Mouse (Mus musculus) forebrain, embryonic 11.5 days (tissue): ENCODE measurements at regions not wholly inside any gene's neighbourhood (a gene's known extent, or its start where the extent isn't known, plus 50 kb on each side); places are given as distances from the start of the nearest gene placed in this dataset.

Source experiments
- ATAC-seq: fragments of 200-750 bp; cut with Nextera tagmentation; replicated peaks from 2 replicates; pipeline ENCODE4 v1.8.0; 2017; ENCODE audit warnings: moderate TSS enrichment; ENCODE audit not compliant: low FRiP score
- DNase-seq: peaks from one replicate; pipeline ENCODE4 v3.0.0-alpha.2; 2017; ENCODE audit warnings: low spot score
- H3K27ac ChIP-seq: fragments of 300-500 bp; sonication (generic); 2 replicates; pipeline ENCODE4 v1.5.1; 2014; ENCODE audit warnings: low read depth, low read length
- H3K27me3 ChIP-seq: fragments of 300-500 bp; sonication (generic); 2 replicates; pipeline ENCODE4 v1.6.1; 2014; ENCODE audit warnings: mild to moderate bottlenecking, low read length, mixed read lengths; ENCODE audit not compliant: control insufficient read depth, insufficient read depth
- H3K36me3 ChIP-seq: fragments of 300-500 bp; sonication (generic); 2 replicates; pipeline ENCODE4 v1.6.1; 2014; ENCODE audit warnings: mild to moderate bottlenecking, low read length, moderate library complexity, mixed read lengths; ENCODE audit not compliant: control insufficient read depth, insufficient read depth
- H3K4me1 ChIP-seq: fragments of 300-500 bp; sonication (generic); replicated peaks from 2 replicates; pipeline ENCODE4 v1.6.1; 2014; ENCODE audit warnings: low read length, mixed read lengths; ENCODE audit not compliant: control insufficient read depth, insufficient read depth
- H3K4me2 ChIP-seq: fragments of 300-500 bp; sonication (generic); 2 replicates; pipeline ENCODE4 v1.6.1; 2014; ENCODE audit warnings: low read depth, mild to moderate bottlenecking, low read length, moderate library complexity, mixed read lengths; ENCODE audit not compliant: severe bottlenecking
- H3K4me3 ChIP-seq: fragments of 300-500 bp; sonication (generic); 2 replicates; pipeline ENCODE4 v1.5.1; 2014; ENCODE audit warnings: low read depth, low read length
- H3K9ac ChIP-seq: fragments of 300-500 bp; sonication (generic); 2 replicates; pipeline ENCODE4 v1.6.1; 2014; ENCODE audit warnings: low read length
- H3K9me3 ChIP-seq: fragments of 300-500 bp; sonication (generic); 2 replicates; pipeline ENCODE4 v1.6.1; 2016; ENCODE audit warnings: low read length, mixed read lengths; ENCODE audit not compliant: control insufficient read depth
- WGBS: fragments of 180-500 bp; shearing (Covaris S2); extraction: QIAGEN DNeasy Blood & Tissue Kit; methylation state at CpG from one replicate; pipeline ENCODE4 v1.1.7; 2014; 5-methylcytosine and 5-hydroxymethylcytosine counted together

DNA sequence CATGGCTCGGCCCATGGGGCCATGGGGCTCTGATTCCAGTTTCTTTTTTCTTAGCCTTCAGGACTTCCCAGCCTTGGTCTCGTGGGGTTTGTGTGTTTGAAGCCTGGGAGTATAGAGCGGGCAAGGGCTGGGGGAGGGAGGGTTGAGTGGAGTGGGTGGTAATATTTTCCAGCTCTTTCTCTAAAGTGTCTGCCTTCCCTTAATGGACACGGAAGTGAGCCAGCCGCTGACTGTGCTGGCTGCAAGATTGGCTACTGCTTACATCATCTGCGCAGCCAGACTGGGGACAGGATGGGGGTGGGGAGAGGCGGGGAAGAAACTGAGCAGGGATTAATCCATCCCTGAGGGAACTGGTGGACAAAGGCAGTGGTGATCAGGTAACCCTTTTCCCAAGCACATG, 52.3 kb downstream of the Tnp1 start:
- Histone ChIP-seq H3K27ac (0 out of 2 replicates have a peak overlapping the region, but pooled peaks have one; percentile 31), H3K9me3 (no peaks in the 10 kb centered on the region), H3K4me2 (no peak overlapping the region), H3K4me1 (0 out of 2 replicates have a peak, but pooled peaks cover 2% of the 10 kb centered on the region), H3K27me3 (no peaks in the 10 kb centered on the region), H3K9ac (no peak overlapping the region; the same call in 1 of the 2 replicates), H3K36me3 (no peaks in the 10 kb centered on the region), H3K4me3 (no peak overlapping the region)
- DNase-seq (peak; percentile 53), ATAC-seq (peak; percentile 64)
- 26% methylated on average over 7 of the region's 7 CpGs for WGBS

DNA sequence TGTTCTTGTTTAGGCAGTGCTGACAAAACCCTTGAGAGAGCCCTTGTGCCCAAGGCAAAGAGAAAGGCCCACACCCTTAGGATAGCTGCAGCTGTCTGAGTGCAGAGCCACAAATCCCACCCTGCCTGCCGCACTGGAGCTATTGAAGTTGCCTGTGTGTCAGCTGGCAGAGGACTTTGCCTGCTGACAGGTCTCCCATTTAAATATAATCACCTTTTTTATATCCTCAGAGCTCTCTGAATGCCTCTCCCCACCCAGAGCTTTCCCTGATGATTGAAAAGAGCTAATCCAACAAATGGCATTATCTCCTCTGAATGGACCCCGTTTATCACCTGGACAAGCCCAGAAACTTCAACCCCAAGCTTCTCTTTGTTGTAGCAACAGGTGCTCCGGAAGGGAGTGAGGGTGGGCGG, 55.5 kb downstream of the Tnp1 start:
- DNase-seq: no peak
- no peak overlapping the region for H3K27ac ChIP-seq

DNA sequence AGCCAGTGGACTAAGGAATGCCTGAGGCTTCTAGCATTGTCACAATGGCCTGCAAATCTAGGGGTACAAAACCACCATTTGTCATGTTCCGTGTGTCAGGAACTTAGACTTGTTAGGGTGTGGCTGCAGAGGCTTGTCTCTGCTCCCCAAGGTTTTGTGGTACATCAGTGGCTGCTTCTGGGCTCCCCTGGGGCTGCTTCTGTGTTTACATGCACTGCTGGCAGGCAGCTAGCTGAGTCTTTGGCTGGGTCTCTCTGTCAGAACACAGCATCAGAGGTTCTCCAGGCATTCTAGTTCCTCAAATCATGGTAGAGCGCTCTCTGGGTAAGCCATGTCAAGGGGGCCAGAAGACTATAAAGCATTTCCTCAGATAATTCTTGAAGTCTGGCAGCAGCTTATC, 60.3 kb downstream of the Tnp1 start:
- DNase-seq (no peak), ATAC-seq (no peak)
- 98% methylated on average over 2 of the region's 2 CpGs for WGBS
- H3K9me3 ChIP-seq: no peaks in the 10 kb centered on the region
- H3K4me3 ChIP-seq: no peak overlapping the region
- no peaks in the 10 kb centered on the region for H3K4me1 ChIP-seq
- H3K36me3 ChIP-seq: no peaks in the 10 kb centered on the region
- H3K27ac ChIP-seq: no peak overlapping the region
- H3K27me3 ChIP-seq: no peaks in the 10 kb centered on the region
- H3K9ac ChIP-seq: no peak overlapping the region
- no peak overlapping the region for H3K4me2 ChIP-seq

More for the DNA sequence above, 55.5 kb downstream of the Tnp1 start:
- Histone ChIP-seq H3K4me1 (0 out of 2 replicates have a peak, but pooled peaks cover 2% of the 10 kb centered on the region), H3K4me2 (no peak overlapping the region), H3K4me3 (no peak overlapping the region), H3K9ac (no peak overlapping the region), H3K9me3 (no peaks in the 10 kb centered on the region), H3K36me3 (no peaks in the 10 kb centered on the region), H3K27me3 (no peaks in the 10 kb centered on the region)
- 11% methylated on average over 4 of the region's 4 CpGs for WGBS
- no peak for ATAC-seq

DNA sequence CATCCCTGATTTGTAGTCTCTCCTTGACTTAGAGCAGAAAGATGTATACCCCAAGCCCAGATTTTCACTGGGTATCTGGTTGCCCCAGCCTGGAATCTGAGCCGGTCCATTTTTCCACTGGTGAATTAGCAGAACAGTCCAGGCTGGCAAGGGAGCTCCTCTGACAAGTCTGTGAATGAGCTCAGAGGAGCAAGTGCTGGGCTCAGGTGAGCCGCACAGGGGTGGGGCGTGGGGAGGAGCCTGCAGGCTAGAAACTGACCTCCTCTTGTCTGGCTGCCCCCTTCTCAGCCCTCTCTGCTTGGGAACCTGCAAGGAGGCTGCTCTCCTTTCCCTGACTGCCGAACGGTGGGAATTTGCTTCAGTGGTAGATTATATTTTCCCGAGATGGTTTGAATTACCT, 62.8 kb downstream of the Tnp1 start:
- 49% methylated on average over 6 of the region's 6 CpGs for WGBS
- H3K4me1 ChIP-seq: no peaks in the 10 kb centered on the region
- DNase-seq (no peak), ATAC-seq (no peak)
- H3K9ac ChIP-seq: no peak overlapping the region
- H3K27me3 ChIP-seq: no peaks in the 10 kb centered on the region
- no peaks in the 10 kb centered on the region for H3K36me3 ChIP-seq
- H3K4me3 ChIP-seq: no peak overlapping the region
- no peak overlapping the region for H3K4me2 ChIP-seq
- H3K27ac ChIP-seq: no peak overlapping the region
- no peaks in the 10 kb centered on the region for H3K9me3 ChIP-seq

DNA sequence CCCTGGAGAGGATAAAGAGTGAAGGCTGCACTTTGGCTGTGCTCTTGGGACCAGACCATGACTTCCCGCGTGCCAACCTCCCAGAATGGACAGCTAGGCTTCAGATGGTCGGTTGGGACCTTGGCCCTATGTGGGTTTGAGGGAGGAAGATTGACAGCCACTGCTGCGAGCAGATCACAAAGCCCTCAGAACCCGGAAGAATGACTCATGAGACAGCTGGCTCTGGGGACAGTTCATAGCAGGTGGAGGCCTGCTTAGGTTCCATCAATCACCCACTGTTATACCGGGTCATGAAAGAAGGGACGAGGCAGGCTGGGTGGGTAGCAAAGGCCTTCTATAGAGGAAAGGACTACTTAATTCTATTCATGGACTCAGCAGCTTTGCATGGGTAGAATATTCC, 63.9 kb downstream of the Tnp1 start:
- WGBS: 85% methylated on average over 7 of the region's 7 CpGs
- Histone ChIP-seq H3K4me2 (no peak overlapping the region), H3K27ac (no peak overlapping the region), H3K4me1 (no peaks in the 10 kb centered on the region), H3K9ac (no peak overlapping the region), H3K9me3 (no peaks in the 10 kb centered on the region), H3K27me3 (no peaks in the 10 kb centered on the region), H3K36me3 (no peaks in the 10 kb centered on the region), H3K4me3 (no peak overlapping the region)
- DNase-seq: no peak
- ATAC-seq: no peak

DNA sequence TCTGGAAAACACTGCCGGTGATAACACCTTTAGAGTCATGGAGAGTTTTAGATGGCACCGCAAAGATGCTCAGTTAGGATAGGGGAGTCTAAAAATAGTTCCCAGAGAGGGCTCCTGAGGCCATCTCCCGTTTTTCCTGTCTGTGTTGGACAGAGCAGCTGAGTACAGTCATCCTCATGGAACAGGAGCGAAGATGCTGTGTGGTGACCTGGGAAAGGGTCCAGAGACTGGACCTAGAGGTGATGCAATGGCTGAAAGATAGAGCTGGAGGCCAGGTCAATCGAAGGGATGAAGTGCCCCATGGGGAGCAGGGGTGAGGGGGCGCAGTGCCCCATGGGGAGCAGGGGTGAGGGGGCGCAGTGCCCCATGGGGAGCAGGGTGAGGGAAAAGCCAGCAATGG, 64.3 kb downstream of the Tnp1 start:
- H3K9me3 ChIP-seq: no peaks in the 10 kb centered on the region
- H3K36me3 ChIP-seq: no peaks in the 10 kb centered on the region
- WGBS: 85% methylated on average over 7 of the region's 7 CpGs
- no peaks in the 10 kb centered on the region for H3K4me1 ChIP-seq
- ATAC-seq: no peak
- H3K4me3 ChIP-seq: no peak overlapping the region
- H3K27ac ChIP-seq: no peak overlapping the region
- H3K4me2 ChIP-seq: no peak overlapping the region
- H3K9ac ChIP-seq: no peak overlapping the region
- DNase-seq: no peak
- no peaks in the 10 kb centered on the region for H3K27me3 ChIP-seq

DNA sequence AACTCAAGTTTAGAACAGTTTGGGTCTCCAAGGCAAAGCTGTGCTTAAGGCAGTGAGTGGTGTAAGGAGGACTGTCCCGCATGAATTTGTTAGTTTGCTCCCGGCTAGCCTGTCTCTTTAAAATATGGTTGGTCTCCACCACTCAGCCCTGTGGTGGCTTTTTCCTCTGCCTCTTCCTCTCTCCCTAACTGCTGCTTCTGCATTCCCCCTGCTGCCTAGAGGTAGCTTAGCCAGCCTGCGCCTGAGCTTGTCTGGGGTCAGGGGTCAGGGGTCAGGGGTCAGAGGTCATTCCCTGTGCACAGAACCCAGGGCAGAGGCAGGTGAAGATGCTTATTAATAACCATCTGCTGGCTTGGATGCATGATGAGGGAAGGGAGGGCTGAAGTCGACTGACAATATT, 69.5 kb downstream of the Tnp1 start:
- no peaks in the 10 kb centered on the region for H3K36me3 ChIP-seq
- H3K4me1 ChIP-seq: peaks cover 10% of the 10 kb centered on the region
- H3K27me3 ChIP-seq: no peaks in the 10 kb centered on the region
- H3K9me3 ChIP-seq: no peaks in the 10 kb centered on the region
- WGBS: 29% methylated on average over 4 of the region's 4 CpGs
- no peak overlapping the region for H3K4me2 ChIP-seq
- H3K27ac ChIP-seq: no peak overlapping the region
- ATAC-seq (no peak), DNase-seq (peak; percentile 57)
- no peak overlapping the region for H3K4me3 ChIP-seq
- no peak overlapping the region for H3K9ac ChIP-seq

DNA sequence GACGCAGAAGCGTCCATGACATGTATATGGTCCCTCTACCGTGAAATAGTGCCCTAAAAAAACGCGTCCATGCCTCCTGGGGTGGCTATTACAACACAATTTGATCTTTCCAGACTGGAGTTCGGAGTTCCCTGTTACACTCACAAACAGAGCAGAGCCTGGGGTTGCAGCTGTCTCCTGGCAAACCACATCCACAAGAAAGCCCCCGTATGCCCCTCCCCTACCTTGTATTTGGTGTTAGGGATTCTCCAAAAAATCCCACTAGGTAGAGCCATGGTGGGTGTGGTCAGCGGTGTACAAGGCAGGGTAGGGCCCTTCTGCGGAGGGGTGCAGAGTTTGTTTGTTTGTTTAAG, 70.0 kb downstream of the Tnp1 start:
- H3K4me3 ChIP-seq: no peak overlapping the region
- DNase-seq (no peak), ATAC-seq (no peak)
- no peaks in the 10 kb centered on the region for H3K36me3 ChIP-seq
- H3K27me3 ChIP-seq: no peaks in the 10 kb centered on the region
- 15% methylated on average over 9 of the region's 9 CpGs for whole genome bisulfite sequencing
- no peaks in the 10 kb centered on the region for H3K9me3 ChIP-seq
- H3K4me1 ChIP-seq: peaks cover 10% of the 10 kb centered on the region
- H3K27ac ChIP-seq: no peak overlapping the region
- H3K9ac ChIP-seq: no peak overlapping the region; the same call in 1 of the 2 replicates
- peak overlapping the region; percentile 46; the same call in 1 of the 2 replicates for H3K4me2 ChIP-seq
